Mouse (Mus musculus) embryonic facial prominence, embryonic 14.5 days (tissue): ENCODE measurements around the gene St8sia1. TPM values are rescaled to one million over a fixed set of nuclear protein-coding genes. Genes with fewer than 3 reads are reported as not detected.
"Not testable (repeated sequence)": the region's sequence is repeated elsewhere in the genome, so short reads cannot be mapped to it uniquely, and the experiment has no call there.

Experiments used
- ATAC-seq: fragments of 200-750 bp; cut with Nextera tagmentation; 2 replicates; pipeline ENCODE4 v1.8.0; 2017; ENCODE audit warnings: low read depth, moderate number of reproducible peaks, moderate TSS enrichment
- DNase-seq: peaks from one replicate; pipeline ENCODE4 v3.0.0-alpha.2; 2015; ENCODE audit warnings: low spot score
- H3K27ac ChIP-seq: fragments of 300-500 bp; sonication (generic); replicated peaks from 2 replicates; pipeline ENCODE4 v1.5.1; 2014; ENCODE audit warnings: low read depth, mild to moderate bottlenecking, low read length, moderate library complexity
- H3K27me3 ChIP-seq: fragments of 300-500 bp; sonication (generic); replicated peaks from 2 replicates; pipeline ENCODE4 v1.6.1; 2014; ENCODE audit warnings: low read length; ENCODE audit not compliant: control insufficient read depth, insufficient read depth
- H3K36me3 ChIP-seq: fragments of 300-500 bp; sonication (generic); 2 replicates; pipeline ENCODE4 v1.6.1; 2014; ENCODE audit warnings: low read length, mixed read lengths; ENCODE audit not compliant: control insufficient read depth, insufficient read depth
- H3K4me1 ChIP-seq: fragments of 300-500 bp; sonication (generic); 2 replicates; pipeline ENCODE4 v1.6.1; 2014; ENCODE audit warnings: antibody characterized with exemption, low read length; ENCODE audit not compliant: control insufficient read depth, insufficient read depth
- H3K4me2 ChIP-seq: fragments of 300-500 bp; sonication (generic); 2 replicates; pipeline ENCODE4 v1.6.1; 2014; ENCODE audit warnings: low read depth, mild to moderate bottlenecking, low read length, moderate library complexity, mixed read lengths
- H3K4me3 ChIP-seq: fragments of 300-500 bp; sonication (generic); 2 replicates; pipeline ENCODE4 v1.5.1; 2014; ENCODE audit warnings: low read depth, mild to moderate bottlenecking, low read length
- H3K9ac ChIP-seq: fragments of 300-500 bp; sonication (generic); 2 replicates; pipeline ENCODE4 v1.6.1; 2014; ENCODE audit warnings: low read depth, mild to moderate bottlenecking, low read length, moderate library complexity, mixed read lengths
- H3K9me3 ChIP-seq: fragments of 300-500 bp; sonication (generic); 2 replicates; pipeline ENCODE4 v1.6.1; 2016; ENCODE audit warnings: low read length; ENCODE audit not compliant: control insufficient read depth
- WGBS: fragments of 180-500 bp; shearing (Covaris S2); extraction: QIAGEN DNeasy Blood & Tissue Kit; methylation state at CpG from one replicate; pipeline ENCODE4 v1.1.7; 2014; 5-methylcytosine and 5-hydroxymethylcytosine counted together
- polyA plus RNA-seq: library from polyadenylated mRNA; unstranded; fragments of >200 nt; fragmentation: Nextera tagmentation; extraction: Ambion mirVana; gene quantifications from 2 replicates; pipeline ENCODE4 v1.2.1, GENCODE M21; 2014

St8sia1 gene
- 1.1 and 1.8 TPM in 2 replicates for polyA plus RNA-seq

- peak within 1 kb of the TSS; percentile 67 for H3K9ac ChIP-seq
- H3K27ac ChIP-seq, result peak within 1 kb of the TSS; percentile 54
- DNase-seq (peak; percentile 30), ATAC-seq (peak; percentile 70)
- peaks cover 11% of the 10 kb centered on the region; the same call in 1 of the 2 replicates for H3K27me3 ChIP-seq
- peak within 1 kb of the TSS; percentile 60 for H3K4me3 ChIP-seq
- H3K4me1 ChIP-seq, result no peaks in the 10 kb centered on the region
- H3K4me2 ChIP-seq, result peak within 1 kb of the TSS; percentile 97
- H3K9me3 ChIP-seq, result no peaks in the 10 kb centered on the region
- under 1% methylated on average over 28 of the region's 45 CpGs for WGBS
- H3K36me3 ChIP-seq, result no peaks in the 10 kb centered on the region
These were observed at the start of gene St8sia1 for GRCm38 (mm10) chr6:142964076-142964530. TSS of gene St8sia1 (minus strand) at chr6:142964452.

DNA sequence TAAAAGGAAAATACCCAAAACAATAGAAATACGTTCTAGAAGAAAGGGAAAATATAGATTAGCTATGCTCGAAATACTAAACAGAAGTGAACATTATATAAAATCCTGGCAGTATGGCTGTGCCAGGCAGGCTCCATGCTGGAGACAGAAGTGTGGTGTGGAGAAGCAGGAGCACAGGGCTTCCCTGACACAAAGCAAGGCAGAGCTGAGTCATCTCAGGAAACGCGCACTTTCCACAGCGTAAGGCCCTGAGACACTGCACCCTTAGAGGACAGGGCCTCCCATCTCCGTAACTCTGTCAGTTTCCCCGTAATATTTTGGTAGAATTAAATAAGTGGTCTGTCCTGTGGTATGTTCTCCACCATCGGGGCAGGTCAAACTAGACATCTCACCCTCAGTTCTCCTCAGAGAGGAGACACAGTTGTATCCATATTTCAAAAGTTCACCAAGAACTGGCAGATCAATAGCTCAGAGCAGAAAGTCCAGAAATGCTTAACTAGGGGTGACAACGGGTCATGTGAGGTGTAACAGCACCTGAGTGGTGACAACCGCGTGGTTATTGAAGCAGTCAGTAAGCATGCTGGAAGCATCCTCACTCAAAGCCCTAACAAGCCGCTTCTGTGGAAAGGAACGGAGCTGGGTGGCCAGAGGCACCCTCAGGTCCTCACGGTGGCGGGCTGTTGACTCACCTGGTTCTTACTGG is 48.4 kb upstream of the St8sia1 start:
- ATAC-seq (no peak), DNase-seq (no peak)
- no peaks in the 10 kb centered on the region for H3K9me3 ChIP-seq
- WGBS, result 95% methylated on average over 15 of the region's 15 CpGs
- no peaks in the 10 kb centered on the region for H3K4me1 ChIP-seq
- no peak overlapping the region for H3K27ac ChIP-seq
- H3K4me3 ChIP-seq, result no peak overlapping the region
- H3K4me2 ChIP-seq, result no peak overlapping the region
- H3K27me3 ChIP-seq, result no peaks in the 10 kb centered on the region
- peaks cover 46% of the 10 kb centered on the region for H3K36me3 ChIP-seq
- H3K9ac ChIP-seq, result no peak overlapping the region

- H3K27me3 ChIP-seq, result no peaks in the 10 kb centered on the region
- ATAC-seq, result no peak
- H3K27ac ChIP-seq, result no peak overlapping the region
- DNase-seq, result no peak
- WGBS, result 83% methylated on average over 5 of the region's 5 CpGs
- peaks cover 31% of the 10 kb centered on the region for H3K36me3 ChIP-seq
- peaks cover 5% of the 10 kb centered on the region; the same call in 1 of the 2 replicates for H3K9me3 ChIP-seq
- no peak overlapping the region for H3K4me2 ChIP-seq
- no peak overlapping the region for H3K9ac ChIP-seq
- H3K4me1 ChIP-seq, result no peaks in the 10 kb centered on the region
- H3K4me3 ChIP-seq, result no peak overlapping the region
These were observed 44.6 kb upstream of the St8sia1 start for GRCm38 (mm10) chr6:143008865-143009264.

GRCm38 (mm10) chr6:143005209-143005608 is 41.0 kb upstream of the St8sia1 start:
- not testable (repeated sequence) for H3K4me1 ChIP-seq, H3K4me3 ChIP-seq, DNase-seq, H3K4me2 ChIP-seq, H3K27ac ChIP-seq, H3K27me3 ChIP-seq, H3K36me3 ChIP-seq, H3K9me3 ChIP-seq, ATAC-seq, H3K9ac ChIP-seq
- WGBS, result 91% methylated on average over 9 of the region's 9 CpGs

GRCm38 (mm10) chr6:143004801-143005200 is 40.5 kb upstream of the St8sia1 start:
- ATAC-seq, result no peak
- H3K4me1 ChIP-seq, result no peaks in the 10 kb centered on the region
- H3K9ac ChIP-seq, result no peak overlapping the region
- no peaks in the 10 kb centered on the region for H3K27me3 ChIP-seq
- 77% methylated on average over 9 of the region's 9 CpGs for WGBS
- H3K9me3 ChIP-seq, result peaks cover 5% of the 10 kb centered on the region; the same call in 1 of the 2 replicates
- H3K27ac ChIP-seq, result no peak overlapping the region
- H3K4me2 ChIP-seq, result no peak overlapping the region
- DNase-seq, result no peak
- H3K36me3 ChIP-seq, result no peaks in the 10 kb centered on the region
- no peak overlapping the region for H3K4me3 ChIP-seq

GRCm38 (mm10) chr6:142998221-142998999 is 34.2 kb upstream of the St8sia1 start:
- no peak overlapping the region for H3K4me2 ChIP-seq
- peaks cover 6% of the 10 kb centered on the region; the same call in 1 of the 2 replicates for H3K4me1 ChIP-seq
- no peak overlapping the region for H3K9ac ChIP-seq
- H3K27ac ChIP-seq, result no peak overlapping the region
- H3K4me3 ChIP-seq, result no peak overlapping the region
- 66% methylated on average over 12 of the region's 12 CpGs for WGBS
- DNase-seq (no peak), ATAC-seq (no peak)
- H3K36me3 ChIP-seq, result no peaks in the 10 kb centered on the region
- no peaks in the 10 kb centered on the region for H3K9me3 ChIP-seq
- no peaks in the 10 kb centered on the region for H3K27me3 ChIP-seq

DNA sequence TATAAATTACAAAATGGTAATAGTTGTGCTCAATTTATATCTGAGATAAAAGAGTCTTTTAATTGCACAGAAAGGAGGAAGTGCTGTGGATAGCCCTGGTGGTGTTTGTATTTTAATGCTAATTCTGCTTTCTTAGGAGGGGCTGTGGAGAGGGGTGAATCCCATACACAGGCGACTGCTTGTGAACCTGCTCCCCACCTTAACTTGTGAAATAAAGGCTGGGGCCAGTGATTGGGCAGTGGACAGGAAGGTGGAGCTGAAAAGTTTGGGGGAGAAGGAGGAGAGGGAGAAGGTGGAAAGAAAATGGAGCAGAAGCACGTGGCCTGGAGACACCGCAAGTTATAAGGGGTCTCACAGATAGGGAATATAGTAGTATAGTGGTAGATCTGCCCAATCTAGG is 32.6 kb upstream of the St8sia1 start:
- Histone ChIP-seq H3K9ac (no peak overlapping the region), H3K27ac (no peak overlapping the region), H3K9me3 (no peaks in the 10 kb centered on the region), H3K27me3 (no peaks in the 10 kb centered on the region), H3K36me3 (no peaks in the 10 kb centered on the region), H3K4me1 (peaks cover 8% of the 10 kb centered on the region; the same call in 1 of the 2 replicates), H3K4me3 (no peak overlapping the region), H3K4me2 (no peak overlapping the region)
- 76% methylated on average over 3 of the region's 3 CpGs for WGBS
- ATAC-seq (no peak), DNase-seq (no peak)

DNA sequence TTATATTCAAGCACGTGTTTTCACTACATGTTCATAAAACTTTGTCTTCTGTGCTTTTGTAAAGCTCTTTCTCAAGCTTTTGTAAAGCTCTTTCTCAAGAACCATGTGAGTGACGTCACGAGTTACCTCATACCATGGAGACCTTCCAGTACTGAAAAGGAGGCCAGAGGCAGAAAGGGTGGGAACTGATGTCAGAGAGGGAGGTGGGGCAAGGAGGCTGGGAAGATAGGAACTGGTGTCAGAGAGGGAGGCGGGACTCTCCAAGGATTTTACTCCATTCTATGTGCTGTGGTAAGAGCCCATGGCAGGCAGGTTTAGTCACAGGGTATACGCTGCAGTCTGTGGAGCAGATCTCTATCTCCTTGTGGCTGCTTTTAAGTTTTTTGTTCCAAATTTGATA is 31.3 kb upstream of the St8sia1 start:
- no peak overlapping the region for H3K4me3 ChIP-seq
- H3K36me3 ChIP-seq, result no peaks in the 10 kb centered on the region
- H3K4me1 ChIP-seq, result peaks cover 8% of the 10 kb centered on the region; the same call in 1 of the 2 replicates
- no peaks in the 10 kb centered on the region for H3K27me3 ChIP-seq
- DNase-seq (peak; percentile 9), ATAC-seq (0 out of 2 replicates have a peak, but pooled peaks have one; percentile 15)
- H3K4me2 ChIP-seq, result no peak overlapping the region
- no peak overlapping the region for H3K27ac ChIP-seq
- no peak overlapping the region for H3K9ac ChIP-seq
- WGBS, result 67% methylated on average over 5 of the region's 5 CpGs
- H3K9me3 ChIP-seq, result no peaks in the 10 kb centered on the region
